Mouse (Mus musculus): ENCODE measurements at regions not wholly inside any gene's neighbourhood (a gene's known extent, or its start where the extent isn't known, plus 50 kb on each side); places are given as distances from the start of the nearest gene placed in this dataset.
"Not testable (repeated sequence)": the region's sequence is repeated elsewhere in the genome, so short reads cannot be mapped to it uniquely, and the experiment has no call there.

DNA sequence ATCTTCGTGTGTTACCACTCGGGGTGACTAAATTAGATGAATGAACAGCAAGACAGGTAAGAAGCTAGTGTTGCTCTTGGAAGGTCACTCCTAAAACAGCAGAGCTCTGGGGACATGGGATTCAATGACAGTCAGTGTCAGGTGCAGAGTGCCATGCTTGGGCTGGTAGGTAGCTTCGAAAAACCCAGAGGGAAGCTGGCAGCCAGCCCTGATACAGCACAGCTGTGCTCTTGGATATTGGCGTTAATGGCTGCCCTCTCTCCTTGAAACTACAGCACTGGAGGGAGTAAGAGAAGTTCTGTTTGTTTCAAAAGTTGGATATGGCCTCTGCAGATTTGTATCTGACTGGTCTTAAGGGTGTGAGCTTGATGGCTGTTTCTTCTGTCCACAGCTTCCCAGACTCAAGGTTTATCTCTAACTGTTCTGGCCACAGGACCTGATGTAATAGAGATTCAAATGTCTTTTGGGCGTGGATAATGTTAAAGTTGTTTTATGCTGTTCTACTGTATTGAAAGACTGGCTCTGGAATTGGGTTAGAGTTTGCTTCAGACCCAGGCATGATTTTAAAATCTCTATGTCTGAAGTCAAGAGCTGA, 152.7 kb downstream of the Cand1 start:
- no peaks in the 10 kb centered on the region for H3K4me1 ChIP-seq (replicated peaks; ENCODE audit: low read depth, low read length)
- H3K4me3 ChIP-seq (replicated peaks; ENCODE audit: low read length) = no peak overlapping the region
- H3K9me3 ChIP-seq (ENCODE audit: low read length) = no peaks in the 10 kb centered on the region
- H3K36me3 ChIP-seq (ENCODE audit: insufficient read depth, low read length) = no peaks in the 10 kb centered on the region
- no peaks in the 10 kb centered on the region for H3K27me3 ChIP-seq (ENCODE audit: insufficient read depth, low read length)
- TF ChIP-seq NANOG (IDR thresholded peaks at IDR 0.05; ENCODE audit: borderline replicate concordance, low read length) = no peak
- no peak for TF ChIP-seq CTCF (conservative IDR thresholded peaks at IDR 0.05; ENCODE audit: low read length)
- no peak for TF ChIP-seq POU5F1 (IDR thresholded peaks at IDR 0.05; ENCODE audit: borderline replicate concordance, low read length)

DNA sequence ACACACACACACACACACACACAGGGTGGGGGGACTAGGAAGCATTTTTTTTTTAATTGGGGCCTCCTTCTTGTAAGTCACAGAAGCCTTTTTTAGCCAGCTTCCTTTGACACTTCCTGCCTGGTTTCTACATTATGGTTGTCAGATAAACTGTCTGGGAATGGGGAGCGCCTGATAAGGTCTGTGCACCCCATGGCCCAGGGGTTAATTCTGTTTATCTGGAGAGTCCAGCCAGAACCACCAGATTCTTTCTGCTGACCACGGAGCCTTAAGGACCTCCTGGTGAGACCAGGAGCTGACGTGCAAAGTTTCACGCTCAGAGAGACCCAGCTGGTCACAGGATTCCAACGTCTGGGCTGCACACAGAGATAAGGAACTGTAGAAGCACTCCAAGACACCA, 153.4 kb downstream of the Cand1 start:
- Histone ChIP-seq H3K9me3 (ENCODE audit: low read length) (no peaks in the 10 kb centered on the region), H3K27me3 (ENCODE audit: insufficient read depth, low read length) (no peaks in the 10 kb centered on the region), H3K36me3 (ENCODE audit: insufficient read depth, low read length) (no peaks in the 10 kb centered on the region), H3K4me1 (replicated peaks; ENCODE audit: low read depth, low read length) (no peaks in the 10 kb centered on the region), H3K4me3 (replicated peaks; ENCODE audit: low read length) (no peak overlapping the region)
- TF ChIP-seq NANOG (IDR thresholded peaks at IDR 0.05; ENCODE audit: borderline replicate concordance, low read length) (no peak), POU5F1 (IDR thresholded peaks at IDR 0.05; ENCODE audit: borderline replicate concordance, low read length) (no peak), CTCF (conservative IDR thresholded peaks at IDR 0.05; ENCODE audit: low read length) (no peak)

DNA sequence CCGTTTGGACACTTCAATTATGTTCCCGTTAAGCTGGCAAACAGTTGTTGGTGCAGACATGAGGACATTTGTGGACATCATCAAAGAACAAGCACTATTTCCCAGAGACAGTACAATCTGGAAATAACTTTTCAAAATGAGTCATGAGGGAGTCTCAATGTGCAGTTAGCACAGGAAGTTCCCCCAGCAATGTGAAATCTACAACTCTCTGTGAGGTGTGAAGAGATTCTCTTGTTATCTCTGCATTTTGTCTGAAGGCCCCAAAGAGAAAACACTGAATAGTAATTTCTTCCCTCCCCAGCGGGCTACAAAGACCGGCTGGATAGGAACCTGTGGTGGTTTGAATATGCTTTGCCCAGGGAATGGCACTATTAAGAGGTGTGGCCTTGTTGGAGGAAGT, 156.4 kb downstream of the Cand1 start:
- TF ChIP-seq POU5F1 (IDR thresholded peaks at IDR 0.05; ENCODE audit: borderline replicate concordance, low read length) (no peak), NANOG (IDR thresholded peaks at IDR 0.05; ENCODE audit: borderline replicate concordance, low read length) (no peak), CTCF (conservative IDR thresholded peaks at IDR 0.05; ENCODE audit: low read length) (no peak)
- Histone ChIP-seq H3K4me1 (replicated peaks; ENCODE audit: low read depth, low read length) (peaks cover 5% of the 10 kb centered on the region; the same call in 1 of the 2 replicates), H3K9me3 (ENCODE audit: low read length) (no peaks in the 10 kb centered on the region), H3K4me3 (replicated peaks; ENCODE audit: low read length) (no peak overlapping the region), H3K27me3 (ENCODE audit: insufficient read depth, low read length) (no peaks in the 10 kb centered on the region), H3K36me3 (ENCODE audit: insufficient read depth, low read length) (no peaks in the 10 kb centered on the region)

DNA sequence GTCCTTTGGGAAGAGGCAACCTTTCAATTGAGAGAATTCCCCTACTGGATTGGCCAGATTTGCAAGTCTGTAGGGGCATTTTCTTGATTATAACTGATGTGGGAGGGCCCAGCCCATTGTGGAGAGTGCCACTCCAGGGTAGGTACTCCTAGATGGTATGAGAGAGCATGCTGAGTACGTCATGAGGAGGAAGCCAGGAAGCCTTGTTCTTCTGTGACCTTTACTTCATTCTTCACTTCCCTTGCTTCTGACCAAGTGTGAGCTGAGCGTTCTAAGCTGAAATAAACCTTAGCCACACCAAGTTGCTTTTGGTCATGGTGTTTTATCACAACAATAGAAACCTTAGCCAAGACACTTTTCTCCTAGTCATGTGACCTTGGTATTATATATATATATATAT, 157.0 kb downstream of the Cand1 start:
- no peaks in the 10 kb centered on the region for H3K27me3 ChIP-seq (ENCODE audit: insufficient read depth, low read length)
- H3K4me3 ChIP-seq (replicated peaks; ENCODE audit: low read length) = no peak overlapping the region
- H3K36me3 ChIP-seq (ENCODE audit: insufficient read depth, low read length) = no peaks in the 10 kb centered on the region
- peaks cover 5% of the 10 kb centered on the region; the same call in 1 of the 2 replicates for H3K4me1 ChIP-seq (replicated peaks; ENCODE audit: low read depth, low read length)
- H3K9me3 ChIP-seq (ENCODE audit: low read length) = no peaks in the 10 kb centered on the region
- TF ChIP-seq NANOG (IDR thresholded peaks at IDR 0.05; ENCODE audit: borderline replicate concordance, low read length) (no peak), CTCF (conservative IDR thresholded peaks at IDR 0.05; ENCODE audit: low read length) (no peak), POU5F1 (IDR thresholded peaks at IDR 0.05; ENCODE audit: borderline replicate concordance, low read length) (no peak)

DNA sequence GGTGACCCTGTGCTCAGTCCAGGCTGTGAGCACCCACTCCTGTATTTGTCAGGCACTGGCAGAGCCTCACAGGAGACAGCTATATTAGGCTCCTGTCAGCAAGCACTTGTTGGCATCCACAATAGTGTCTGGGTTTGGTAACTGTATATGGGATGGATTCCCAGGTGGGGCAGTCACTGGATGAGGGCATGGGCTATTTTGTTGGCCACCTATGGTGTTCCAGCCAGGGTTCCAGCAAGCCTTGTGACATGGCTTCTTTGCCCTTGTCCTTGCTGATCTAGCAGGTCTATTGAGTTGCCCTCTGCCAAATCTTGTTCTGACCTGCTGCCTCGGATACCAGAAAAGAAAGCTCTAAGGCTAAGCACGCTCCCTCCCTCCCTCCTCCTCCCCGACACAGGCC, 158.1 kb downstream of the Cand1 start:
- H3K4me3 ChIP-seq (replicated peaks; ENCODE audit: low read length); H3K9me3 ChIP-seq (ENCODE audit: low read length); H3K27me3 ChIP-seq (ENCODE audit: insufficient read depth, low read length); H3K36me3 ChIP-seq (ENCODE audit: insufficient read depth, low read length); H3K4me1 ChIP-seq (replicated peaks; ENCODE audit: low read depth, low read length): not testable (repeated sequence)

DNA sequence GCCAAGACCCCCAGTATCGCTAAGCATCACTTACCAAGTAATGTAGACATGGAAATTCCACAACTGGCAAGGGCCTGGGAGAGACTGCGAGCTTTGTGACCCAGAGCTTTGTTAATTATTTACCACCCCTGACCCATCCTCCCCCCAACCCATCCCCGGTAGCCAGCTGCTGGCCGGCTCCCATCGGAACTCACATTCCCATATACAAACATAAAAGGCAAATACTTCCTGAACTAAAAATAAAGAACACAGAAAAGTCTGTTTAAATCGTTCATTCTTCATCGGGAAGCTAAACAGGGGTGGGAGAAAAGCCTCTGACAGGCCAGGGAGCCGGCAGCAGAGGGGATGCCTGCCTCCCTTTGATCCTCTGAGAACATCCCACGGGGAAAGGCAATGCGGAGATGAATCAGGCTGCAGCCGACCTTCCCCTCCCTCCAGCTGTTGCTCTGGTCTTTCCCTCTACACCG, 163.7 kb downstream of the Cand1 start:
- no peaks in the 10 kb centered on the region for H3K36me3 ChIP-seq (ENCODE audit: insufficient read depth, low read length)
- H3K4me3 ChIP-seq (replicated peaks; ENCODE audit: low read length) = no peak overlapping the region
- TF ChIP-seq POU5F1 (IDR thresholded peaks at IDR 0.05; ENCODE audit: borderline replicate concordance, low read length) (no peak), CTCF (conservative IDR thresholded peaks at IDR 0.05; ENCODE audit: low read length) (no peak)
- H3K4me1 ChIP-seq (replicated peaks; ENCODE audit: low read depth, low read length) = peaks cover 5% of the 10 kb centered on the region; the same call in 1 of the 2 replicates
- H3K9me3 ChIP-seq (ENCODE audit: low read length) = peaks cover 3% of the 10 kb centered on the region; the same call in 1 of the 2 replicates
- H3K27me3 ChIP-seq (ENCODE audit: insufficient read depth, low read length) = no peaks in the 10 kb centered on the region

DNA sequence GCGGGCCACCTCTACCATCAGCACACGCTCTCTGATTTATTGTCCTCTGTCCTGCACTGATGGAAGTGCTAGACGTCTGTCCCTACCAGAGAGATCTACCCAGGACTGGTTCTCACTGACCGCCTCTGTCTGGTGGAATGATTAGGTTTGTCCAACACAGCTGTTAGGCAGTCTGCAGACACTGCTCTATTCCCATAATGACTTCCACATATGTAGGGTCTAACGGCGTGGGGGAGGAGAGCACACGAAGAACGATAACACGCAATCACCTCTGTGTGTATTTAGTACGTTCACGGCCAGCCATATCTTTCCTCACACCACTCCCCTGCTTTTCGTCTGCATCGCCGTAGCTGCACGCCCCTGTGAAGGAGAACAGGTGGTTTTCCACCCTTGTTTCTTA, 165.0 kb downstream of the Cand1 start:
- no peaks in the 10 kb centered on the region for H3K27me3 ChIP-seq (ENCODE audit: insufficient read depth, low read length)
- H3K36me3 ChIP-seq (ENCODE audit: insufficient read depth, low read length) = no peaks in the 10 kb centered on the region
- H3K4me1 ChIP-seq (replicated peaks; ENCODE audit: low read depth, low read length) = no peaks in the 10 kb centered on the region
- H3K9me3 ChIP-seq (ENCODE audit: low read length) = peaks cover 3% of the 10 kb centered on the region; the same call in 1 of the 2 replicates
- TF ChIP-seq POU5F1 (IDR thresholded peaks at IDR 0.05; ENCODE audit: borderline replicate concordance, low read length) = no peak
- TF ChIP-seq CTCF (conservative IDR thresholded peaks at IDR 0.05; ENCODE audit: low read length) = no peak
- TF ChIP-seq NANOG (IDR thresholded peaks at IDR 0.05; ENCODE audit: borderline replicate concordance, low read length) = no peak
- no peak overlapping the region for H3K4me3 ChIP-seq (replicated peaks; ENCODE audit: low read length)

DNA sequence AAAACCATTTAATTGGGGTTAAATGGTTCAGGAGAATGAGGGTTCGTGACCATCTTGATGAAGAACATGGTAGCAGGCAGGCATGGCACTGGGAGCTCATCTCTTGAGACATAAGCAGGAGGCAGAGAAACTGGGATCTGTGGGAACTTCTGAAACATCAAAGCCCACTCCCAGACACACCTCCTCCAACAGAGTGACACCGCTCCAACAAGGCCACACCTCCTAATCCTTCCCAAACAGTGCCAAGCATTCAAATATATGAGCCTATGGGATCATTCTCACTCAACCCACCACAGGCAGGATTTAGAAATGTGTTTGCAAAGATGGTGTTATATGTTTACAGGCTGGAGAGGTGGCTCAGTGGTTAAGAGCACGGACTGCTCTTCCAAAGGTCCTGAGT, 165.9 kb downstream of the Cand1 start:
- H3K9me3 ChIP-seq (ENCODE audit: low read length) = peaks cover 3% of the 10 kb centered on the region; the same call in 1 of the 2 replicates
- no peaks in the 10 kb centered on the region for H3K27me3 ChIP-seq (ENCODE audit: insufficient read depth, low read length)
- no peak for TF ChIP-seq CTCF (conservative IDR thresholded peaks at IDR 0.05; ENCODE audit: low read length)
- no peak for TF ChIP-seq POU5F1 (IDR thresholded peaks at IDR 0.05; ENCODE audit: borderline replicate concordance, low read length)
- no peak for TF ChIP-seq NANOG (IDR thresholded peaks at IDR 0.05; ENCODE audit: borderline replicate concordance, low read length)
- H3K36me3 ChIP-seq (ENCODE audit: insufficient read depth, low read length) = no peaks in the 10 kb centered on the region
- H3K4me3 ChIP-seq (replicated peaks; ENCODE audit: low read length) = no peak overlapping the region
- H3K4me1 ChIP-seq (replicated peaks; ENCODE audit: low read depth, low read length) = no peaks in the 10 kb centered on the region

DNA sequence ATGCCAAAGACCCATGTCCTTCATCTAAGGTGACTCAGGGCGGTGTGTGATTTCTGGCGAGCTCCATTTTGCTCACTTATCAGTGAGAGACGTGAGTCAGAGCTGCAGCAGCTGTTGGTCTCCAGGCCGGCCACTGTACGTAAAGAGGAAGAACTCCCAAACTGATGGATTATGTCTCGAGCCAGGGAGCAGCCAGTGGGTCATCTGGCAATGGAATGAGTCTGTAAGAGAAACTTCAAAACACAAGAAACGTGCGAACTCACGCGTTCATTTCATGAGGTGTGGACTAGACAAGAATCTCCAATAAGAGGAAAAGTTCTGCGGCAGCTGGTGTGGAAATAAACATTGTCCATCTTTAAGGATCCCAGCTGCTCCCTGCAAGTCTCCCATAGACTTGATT, 170.4 kb downstream of the Cand1 start:
- TF ChIP-seq NANOG (IDR thresholded peaks at IDR 0.05; ENCODE audit: borderline replicate concordance, low read length) (no peak), POU5F1 (IDR thresholded peaks at IDR 0.05; ENCODE audit: borderline replicate concordance, low read length) (no peak), CTCF (conservative IDR thresholded peaks at IDR 0.05; ENCODE audit: low read length) (no peak)
- no peak overlapping the region for H3K4me3 ChIP-seq (replicated peaks; ENCODE audit: low read length)
- H3K36me3 ChIP-seq (ENCODE audit: insufficient read depth, low read length) = no peaks in the 10 kb centered on the region
- peaks cover 3% of the 10 kb centered on the region; the same call in 1 of the 2 replicates for H3K9me3 ChIP-seq (ENCODE audit: low read length)
- H3K27me3 ChIP-seq (ENCODE audit: insufficient read depth, low read length) = no peaks in the 10 kb centered on the region
- no peaks in the 10 kb centered on the region for H3K4me1 ChIP-seq (replicated peaks; ENCODE audit: low read depth, low read length)

Data from E14TG2a.4 (cell line).